Mouse (Mus musculus) gastrocnemius, adult 8-10 months (tissue): ENCODE measurements around the gene Lpar5. TPM values are rescaled to one million over a fixed set of nuclear protein-coding genes. Genes with fewer than 3 reads are reported as not detected.

Experiments
- DNase-seq, 2 experiments: peaks; one replicate each; pipeline ENCODE4 v3.0.0; 2022; ENCODE audit warnings: low spot score in 2 of 2
- microRNA-seq: library from miRNA; unstranded; fragments of <30 nt; microRNA quantifications from one replicate; pipeline ENCODE4 v1.2.0, GENCODE M21; 2022
- total RNA-seq, 4 experiments: library from RNA; stranded (reverse); gene quantifications; 2 replicates each; pipeline ENCODE4 v1.2.4; 2022

Lpar5 gene
- total RNA-seq, 4 experiments from 2014 or later: 0.20 TPM; not detected in 3

GRCm38 (mm10) chr6:125119387-125119786 lies 51.7 kb downstream of the Lpar5 start:
- no peak for DNase-seq

- DNase-seq: no peak
Measured at GRCm38 (mm10) chr6:125128724-125129123, 61.0 kb downstream of the Lpar5 start.

GRCm38 (mm10) chr6:125129710-125130402 lies 62.1 kb downstream of the Lpar5 start:
- no peak for DNase-seq

- DNase-seq: peak; percentile 74 to 82
Measured at GRCm38 (mm10) chr6:125131302-125132156, 63.8 kb downstream of the Lpar5 start, which contains the start of gene Nop2. TSS of gene Nop2 (plus strand) at chr6:125131909.

Small RNA genes lying within 50 kb of the gene (microRNA-seq; reads per million reads assigned to microRNA genes)
- not detected for gene Mir7045

Other genes with a start within 250 kb of the Lpar5 start
- 10 to 100 TPM; 44.3 to 48.1 (median 45.2) TPM for gene Usp5, start 238.4 kb upstream of the Lpar5 start, total RNA-seq
- under 1 TPM; 0.31 to 0.51 (median 0.37) TPM for gene Cdca3, start 238.4 kb upstream of the Lpar5 start, total RNA-seq
- 1 to 10 TPM in 2 of 4 experiments, under 1 TPM in 2; 0.70 to 1.1 (median 1.0) TPM for gene Gnb3, start 227.6 kb upstream of the Lpar5 start, total RNA-seq
- 1 to 10 TPM; 2.0 to 4.5 (median 3.3) TPM for gene P3h3, start 210.2 kb upstream of the Lpar5 start, total RNA-seq
- not detected for gene Gpr162, start 203.9 kb upstream of the Lpar5 start, total RNA-seq
- under 1 TPM in 1 of 4 experiments, not detected in 3; 0.11 TPM for gene Cd4, start 179.7 kb upstream of the Lpar5 start, total RNA-seq
- gene Lag3, start 156.2 kb upstream of the Lpar5 start, total RNA-seq: under 1 TPM in 1 of 4 experiments, not detected in 3; 0.31 TPM
- 10 to 100 TPM; 64.6 to 83.2 (median 76.8) TPM for gene Ptms, start 147.8 kb upstream of the Lpar5 start, total RNA-seq
- 100 to 1,000 TPM; 192 to 219 (median 202) TPM for gene Mlf2, start 136.5 kb upstream of the Lpar5 start, total RNA-seq
- 100 to 1,000 TPM; 122 to 142 (median 131) TPM for gene Cops7a, start 102.4 kb upstream of the Lpar5 start, total RNA-seq
- gene Pianp, start 71.2 kb upstream of the Lpar5 start, total RNA-seq: under 1 TPM in 3 of 4 experiments, not detected in 1; 0.19 to 0.70 (median 0.36) TPM
- 10 to 100 TPM; 24.3 to 29.7 (median 27.4) TPM for gene Zfp384, start 58.8 kb upstream of the Lpar5 start, total RNA-seq
- 10 to 100 TPM; 19.8 to 22.3 (median 20.7) TPM for gene Ing4, start 28.2 kb upstream of the Lpar5 start, total RNA-seq
- 1 to 10 TPM in 3 of 4 experiments, under 1 TPM in 1; 0.97 to 2.5 (median 1.5) TPM for gene Acrbp, start 18.2 kb upstream of the Lpar5 start, total RNA-seq
- 10 to 100 TPM; 72.6 to 77.3 (median 74.3) TPM for gene Chd4, start 28.1 kb downstream of the Lpar5 start, total RNA-seq
- 10 to 100 TPM; 16.3 to 21.1 (median 19.0) TPM for gene Nop2, start 64.0 kb downstream of the Lpar5 start, total RNA-seq
- gene Iffo1, start 77.3 kb downstream of the Lpar5 start, total RNA-seq: 1 to 10 TPM; 6.6 to 8.9 (median 7.5) TPM
- over 10,000 TPM; 10,104 to 14,130 (median 11,228) TPM for gene Gapdh, start 98.5 kb downstream of the Lpar5 start, total RNA-seq
- 10 to 100 TPM in 2 of 4 experiments, 1 to 10 TPM in 2; 7.3 to 14.0 (median 9.1) TPM for gene Ncapd2, start 123.8 kb downstream of the Lpar5 start, total RNA-seq
- 100 to 1,000 TPM; 224 to 255 (median 228) TPM for gene Mrpl51, start 123.9 kb downstream of the Lpar5 start, total RNA-seq
- gene Vamp1, start 147.6 kb downstream of the Lpar5 start, total RNA-seq: 10 to 100 TPM; 15.1 to 16.8 (median 15.5) TPM
- 1 to 10 TPM; 1.6 to 2.3 (median 2.0) TPM for gene Tapbpl, start 163.9 kb downstream of the Lpar5 start, total RNA-seq
- gene Cd27, start 169.1 kb downstream of the Lpar5 start, total RNA-seq: under 1 TPM in 2 of 4 experiments, not detected in 2; 0.36 to 0.53 TPM
- not detected for gene Tuba3a, start 218.1 kb downstream of the Lpar5 start, total RNA-seq
- 10 to 100 TPM; 14.7 to 19.7 (median 19.3) TPM for gene Ltbr, start 246.0 kb downstream of the Lpar5 start, total RNA-seq